Mouse (Mus musculus) stomach, postnatal 0 days (tissue): ENCODE results near the gene Sema3g.

ENCODE experiments used
- CTCF ChIP-seq: IDR thresholded peaks from 2 replicates; pipeline ENCODE4 v1.5.1; 2016; ENCODE audit warnings: antibody characterized with exemption, low read depth, mild to moderate bottlenecking, moderate library complexity
- EP300 ChIP-seq: optimal IDR thresholded peaks from 2 replicates; pipeline ENCODE3; 2016; ENCODE audit warnings: antibody characterized with exemption

GRCm38 (mm10) chr14:31194891-31195513, 22.7 kb upstream of the Sema3g start:
- no peak for TF ChIP-seq CTCF
- no peak for TF ChIP-seq EP300
